Mouse (Mus musculus) MEL (cell line): ENCODE measurements around the gene Shcbp1l. TPM values are rescaled to one million over a fixed set of nuclear protein-coding genes. Genes with fewer than 3 reads are reported as not detected.

ENCODE experiments used
- DNase-seq: peaks from one replicate; pipeline ENCODE4 v3.0.0; 2011; ENCODE audit warnings: low read depth, low spot score
- H3K27ac ChIP-seq: 2 replicates; pipeline ENCODE4 v1.5.1; 2012; ENCODE audit warnings: low read depth, mild to moderate bottlenecking, control low read depth, low read length, moderate library complexity; ENCODE audit not compliant: control insufficient read depth
- H3K27me3 ChIP-seq, 2 experiments: fragments of 150-350 bp in 1 of 2; sonication (generic) in 1 of 2; 2 replicates each; pipeline ENCODE4 v1.6.1; 2012; ENCODE audit warnings: low read length in 2 of 2, mild to moderate bottlenecking in 2 of 2, improper control_type of control experiment in 1 of 2, moderate library complexity in 1 of 2; ENCODE audit not compliant: insufficient read depth in 2 of 2, control insufficient read depth in 1 of 2
- H3K36me3 ChIP-seq, 2 experiments: 2 replicates each; pipeline ENCODE4 v1.6.1; 2012 to 2014; ENCODE audit warnings: low read length in 2 of 2, improper control_type of control experiment in 1 of 2, inconsistent platforms in 1 of 2, mild to moderate bottlenecking in 1 of 2; ENCODE audit not compliant: insufficient read depth in 2 of 2, control insufficient read depth in 1 of 2
- H3K4me1 ChIP-seq, 2 experiments: fragments of 150-350 bp in 1 of 2; sonication (generic) in 1 of 2; 2 replicates each; pipeline ENCODE4 v1.6.1; 2012; ENCODE audit warnings: low read length in 2 of 2, improper control_type of control experiment in 1 of 2, mild to moderate bottlenecking in 1 of 2; ENCODE audit not compliant: insufficient read depth in 2 of 2, control insufficient read depth in 1 of 2
- H3K4me3 ChIP-seq, 2 experiments: fragments of 150-350 bp in 1 of 2; sonication (generic) in 1 of 2; 2 replicates each; pipeline ENCODE4 v1.5.1; 2012; ENCODE audit warnings: low read depth in 2 of 2, low read length in 2 of 2, mild to moderate bottlenecking in 2 of 2, moderate library complexity in 2 of 2, control low read depth in 1 of 2, improper control_type of control experiment in 1 of 2; ENCODE audit not compliant: control insufficient read depth in 1 of 2, insufficient read depth in 1 of 2
- H3K79me2 ChIP-seq: 2 replicates; pipeline ENCODE4 v1.6.1; 2012; ENCODE audit warnings: mild to moderate bottlenecking, low read length, moderate library complexity; ENCODE audit not compliant: control insufficient read depth, poor library complexity, insufficient read depth
- H3K9ac ChIP-seq: 2 replicates; pipeline ENCODE4 v1.6.1; 2012; ENCODE audit warnings: low read depth, mild to moderate bottlenecking, control low read depth, low read length, moderate library complexity; ENCODE audit not compliant: control insufficient read depth, poor library complexity, severe bottlenecking
- H3K9me3 ChIP-seq: fragments of 150-350 bp; sonication (generic); replicated peaks from 2 replicates; pipeline ENCODE4 v1.6.1; 2012; ENCODE audit warnings: mild to moderate bottlenecking, low read length, improper control_type of control experiment, moderate library complexity; ENCODE audit not compliant: insufficient read depth
- CHD1 ChIP-seq: IDR thresholded peaks from 2 replicates; pipeline ENCODE4 v1.6.1; 2012; ENCODE audit warnings: low read depth, mild to moderate bottlenecking, inconsistent platforms, low read length, improper control_type of control experiment
- ELF1 ChIP-seq: IDR thresholded peaks from 2 replicates; pipeline ENCODE4 v1.6.1; 2014; ENCODE audit warnings: low read depth, mild to moderate bottlenecking, inconsistent platforms, low read length, improper control_type of control experiment, moderate library complexity
- EP300 ChIP-seq, 2 experiments: IDR thresholded peaks; 2 replicates each; pipeline ENCODE4 v1.6.1; 2011; ENCODE audit warnings: improper control_type of control experiment in 2 of 2, low read length in 2 of 2, low read depth in 1 of 2, mild to moderate bottlenecking in 1 of 2
- ETS1 ChIP-seq: IDR thresholded peaks from 2 replicates; pipeline ENCODE4 v1.6.1; 2012; ENCODE audit warnings: low read depth, mild to moderate bottlenecking, inconsistent platforms, low read length, improper control_type of control experiment, moderate library complexity
- GATA1 ChIP-seq: IDR thresholded peaks from 2 replicates; pipeline ENCODE4 v1.6.1; 2011; ENCODE audit warnings: low read depth, low read length, improper control_type of control experiment
- JUND ChIP-seq: IDR thresholded peaks from 2 replicates; pipeline ENCODE4 v1.6.1; 2011; ENCODE audit warnings: low read depth, mild to moderate bottlenecking, improper control_type of control experiment, low read length
- KAT2A ChIP-seq: conservative IDR thresholded peaks from 2 replicates; pipeline ENCODE4 v1.6.1; 2012; ENCODE audit warnings: low read depth, low read length, improper control_type of control experiment, inconsistent platforms
- MAFK ChIP-seq: IDR thresholded peaks from 2 replicates; pipeline ENCODE4 v1.6.1; 2011; ENCODE audit warnings: low read depth, mild to moderate bottlenecking, low read length, improper control_type of control experiment, borderline replicate concordance
- MAX ChIP-seq: IDR thresholded peaks from 2 replicates; pipeline ENCODE4 v1.6.1; 2011; ENCODE audit warnings: low read length, improper control_type of control experiment
- MYC ChIP-seq: IDR thresholded peaks from 2 replicates; pipeline ENCODE4 v1.6.1; 2011; ENCODE audit warnings: low read depth, mild to moderate bottlenecking, low read length, improper control_type of control experiment, moderate library complexity
- NRF1 ChIP-seq: IDR thresholded peaks from 2 replicates; pipeline ENCODE4 v1.6.1; 2014; ENCODE audit warnings: low read depth, mild to moderate bottlenecking, inconsistent platforms, low read length, improper control_type of control experiment, moderate library complexity; ENCODE audit not compliant: poor library complexity, insufficient read depth, severe bottlenecking
- POLR2AphosphoS2 ChIP-seq: IDR thresholded peaks from 2 replicates; pipeline ENCODE4 v1.6.1; 2011; ENCODE audit warnings: low read length, improper control_type of control experiment
- POLR2AphosphoS5 ChIP-seq: IDR thresholded peaks from 2 replicates; pipeline ENCODE4 v1.6.1; 2012; ENCODE audit warnings: low read depth, borderline replicate concordance, mild to moderate bottlenecking, inconsistent platforms, low read length, moderate library complexity, mixed read lengths
- SMC3 ChIP-seq: IDR thresholded peaks from 2 replicates; pipeline ENCODE4 v1.6.1; 2011; ENCODE audit warnings: low read depth, low read length, improper control_type of control experiment
- USF2 ChIP-seq, 2 experiments: IDR thresholded peaks; 2 replicates each; pipeline ENCODE4 v1.6.1; 2011 to 2012; ENCODE audit warnings: improper control_type of control experiment in 2 of 2, low read length in 2 of 2, borderline replicate concordance in 1 of 2, inconsistent platforms in 1 of 2, low read depth in 1 of 2, mild to moderate bottlenecking in 1 of 2; ENCODE audit not compliant: insufficient read depth in 1 of 2
- ZC3H11A ChIP-seq: IDR thresholded peaks from 2 replicates; pipeline ENCODE4 v1.6.1; 2012; ENCODE audit warnings: low read depth, mild to moderate bottlenecking, inconsistent platforms, low read length, improper control_type of control experiment
- polyA plus RNA-seq, 2 experiments: library from polyadenylated mRNA; stranded (reverse) in 1 of 2; unstranded in 1 of 2; fragments of >175 nt in 1 of 2; fragments of >200 nt in 1 of 2; gene quantifications; 2 replicates each; pipeline versions ENCODE4 v1.2.1 to v1.2.4; 2012; ENCODE audit warnings: low replicate concordance in 2 of 2, low read depth in 1 of 2; ENCODE audit not compliant: insufficient read length in 2 of 2, insufficient read depth in 1 of 2, missing spikeins in 1 of 2
- total RNA-seq: library from RNA; depleted of rRNA; stranded (reverse); fragments of 300-350 nt; gene quantifications from 2 replicates; pipeline ENCODE4 v1.2.3, GENCODE M21; 2012; rRNA removed

Gene Shcbp1l
- total and polyA plus RNA-seq, 3 experiments: 2.4 to 3.7 TPM; not detected in 1

- H3K4me3 ChIP-seq: no peak overlapping the region
- TF ChIP-seq KAT2A (no peak), USF2 (IDR thresholded peaks at IDR 0.05; ENCODE audit: borderline replicate concordance in 1 of 2, insufficient read depth in 1 of 2, low read depth in 1 of 2, low read length in 2 of 2) (no peak), ELF1 (no peak), ZC3H11A (no peak), POLR2AphosphoS2 (no peak), MAFK (no peak), GATA1 (no peak), ETS1 (no peak), CHD1 (no peak), JUND (no peak), NRF1 (no peak), POLR2AphosphoS5 (no peak)
Observed at GRCm38 (mm10) chr1:153500030-153500429, 75.1 kb downstream of the Shcbp1l start.

DNA sequence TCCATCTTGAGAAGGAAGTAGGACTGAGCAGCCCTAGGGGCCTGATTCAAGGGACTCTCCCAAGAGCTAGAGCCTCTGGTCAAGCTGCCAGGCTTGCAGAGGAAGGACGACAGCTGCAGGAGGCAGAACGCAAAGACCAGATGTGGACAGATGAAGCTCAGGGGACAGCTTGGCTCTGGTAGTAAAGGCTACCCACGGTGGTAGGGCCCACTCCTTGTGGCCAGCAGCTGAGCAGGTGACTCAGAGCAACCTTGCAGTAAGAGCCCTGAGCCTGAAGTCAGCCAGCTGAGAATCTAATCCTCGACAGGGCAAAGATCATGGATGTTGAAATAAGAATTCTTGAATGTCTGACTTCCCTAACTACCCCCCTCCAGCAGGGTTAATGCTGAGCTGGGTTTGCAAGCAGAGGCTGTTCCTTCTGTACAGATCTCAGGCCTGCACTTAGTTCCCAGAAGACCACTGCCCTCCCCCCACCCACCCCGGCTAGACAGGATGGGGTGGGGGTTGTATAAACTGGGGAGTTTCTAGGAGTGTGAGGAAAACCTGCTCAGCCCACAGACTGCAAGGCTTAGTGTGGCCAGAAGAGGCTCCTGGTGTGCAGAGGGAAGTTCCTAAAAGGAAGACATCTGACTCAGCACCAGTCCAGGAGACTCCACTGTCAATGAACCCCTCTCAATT is 76.8 kb downstream of the Shcbp1l start:
- H3K9me3 ChIP-seq: no peaks in the 10 kb centered on the region
- TF ChIP-seq MAFK (no peak), USF2 (IDR thresholded peaks at IDR 0.05; ENCODE audit: borderline replicate concordance in 1 of 2, insufficient read depth in 1 of 2, low read depth in 1 of 2, low read length in 2 of 2) (no peak), MAX (no peak), ETS1 (no peak), EP300 (IDR thresholded peaks at IDR 0.05; ENCODE audit: low read depth in 1 of 2, low read length in 2 of 2) (no peak), MYC (no peak), SMC3 (no peak)
- H3K9ac ChIP-seq: no peak overlapping the region
- H3K27ac ChIP-seq: no peak overlapping the region
- no peaks in the 10 kb centered on the region for H3K4me1 ChIP-seq
- DNase-seq: no peak
- H3K27me3 ChIP-seq: no peaks in the 10 kb centered on the region
- H3K36me3 ChIP-seq: no peaks in the 10 kb centered on the region
- no peaks in the 10 kb centered on the region for H3K79me2 ChIP-seq
- no peak overlapping the region for H3K4me3 ChIP-seq

More at GRCm38 (mm10) chr1:153500030-153500429, 75.1 kb downstream of the Shcbp1l start:
- no peaks in the 10 kb centered on the region for H3K79me2 ChIP-seq
- H3K9ac ChIP-seq: no peak overlapping the region
- no peaks in the 10 kb centered on the region for H3K9me3 ChIP-seq
- no peaks in the 10 kb centered on the region for H3K4me1 ChIP-seq
- H3K27me3 ChIP-seq: no peaks in the 10 kb centered on the region
- no peaks in the 10 kb centered on the region for H3K36me3 ChIP-seq
- no peak overlapping the region for H3K27ac ChIP-seq
- no peak for DNase-seq

Other genes starting within 250 kb of the Shcbp1l start
- 0.03 and 0.04 TPM in 2 replicates for gene Lamc2, start 238.7 kb upstream of the Shcbp1l start, total RNA-seq
- gene Lamc2, start 238.7 kb upstream of the Shcbp1l start, polyA plus RNA-seq: under 1 TPM in 1 of 2 experiments, not detected in 1; 0.03 TPM
- 13.1 and 15.2 TPM in 2 replicates for gene Lamc1, start 92.4 kb upstream of the Shcbp1l start, total RNA-seq
- gene Lamc1, start 92.4 kb upstream of the Shcbp1l start, polyA plus RNA-seq: 100 to 1,000 TPM in 1 of 2 experiments, 10 to 100 TPM in 1; 32.4 to 174 TPM
- 82.0 and 94.1 TPM in 2 replicates for gene Dhx9, start 62.5 kb downstream of the Shcbp1l start, total RNA-seq
- gene Dhx9, start 62.5 kb downstream of the Shcbp1l start, polyA plus RNA-seq: 100 to 1,000 TPM; 170 to 262 TPM
- not detected in 2 replicates for gene Npl, start 124.9 kb downstream of the Shcbp1l start, total RNA-seq
- gene Npl, start 124.9 kb downstream of the Shcbp1l start, polyA plus RNA-seq: under 1 TPM in 1 of 2 experiments, not detected in 1; 0.08 TPM
- not detected in 2 replicates for gene Rgs8, start 227.9 kb downstream of the Shcbp1l start, total RNA-seq
- gene Rgs8, start 227.9 kb downstream of the Shcbp1l start, polyA plus RNA-seq: not detected